Mouse (Mus musculus): Measurements from ENCODE around the gene 2210408I21Rik. TPM values are rescaled to one million over a fixed set of nuclear protein-coding genes. Genes with fewer than 3 reads are reported as not detected.

Gene 2210408I21Rik
- polyA plus RNA-seq, 1 experiment = not detected

- no peaks in the 10 kb centered on the region for H3K9me3 ChIP-seq
- TF ChIP-seq GATA1 (IDR thresholded peaks at IDR 0.05; ENCODE audit: borderline replicate concordance, low read length) (no peak), FLI1 (IDR thresholded peaks at IDR 0.05; ENCODE audit: low read length) (no peak)
- no peaks in the 10 kb centered on the region for H3K27me3 ChIP-seq (replicated peaks)
- no peaks in the 10 kb centered on the region for H3K36me3 ChIP-seq (replicated peaks; ENCODE audit: low read length)
- no peaks in the 10 kb centered on the region for H3K4me1 ChIP-seq
- H3K4me3 ChIP-seq (replicated peaks) = no peak overlapping the region
These were observed 250.7 kb downstream of the 2210408I21Rik start for GRCm38 (mm10) chr13:77386001-77386400.

GRCm38 (mm10) chr13:77388148-77388547 is 252.8 kb downstream of the 2210408I21Rik start:
- no peak for TF ChIP-seq FLI1 (IDR thresholded peaks at IDR 0.05; ENCODE audit: low read length)
- no peak for TF ChIP-seq GATA1 (IDR thresholded peaks at IDR 0.05; ENCODE audit: borderline replicate concordance, low read length)
- Histone ChIP-seq H3K4me3 (replicated peaks) (no peak overlapping the region), H3K9me3 (no peaks in the 10 kb centered on the region), H3K4me1 (no peaks in the 10 kb centered on the region), H3K36me3 (replicated peaks; ENCODE audit: low read length) (no peaks in the 10 kb centered on the region), H3K27me3 (replicated peaks) (no peaks in the 10 kb centered on the region)

- Histone ChIP-seq H3K36me3 (replicated peaks; ENCODE audit: low read length) (no peaks in the 10 kb centered on the region), H3K27me3 (replicated peaks) (no peaks in the 10 kb centered on the region), H3K9me3 (no peaks in the 10 kb centered on the region), H3K4me1 (no peaks in the 10 kb centered on the region), H3K4me3 (replicated peaks) (no peak overlapping the region)
- TF ChIP-seq GATA1 (IDR thresholded peaks at IDR 0.05; ENCODE audit: borderline replicate concordance, low read length) (no peak), FLI1 (IDR thresholded peaks at IDR 0.05; ENCODE audit: low read length) (no peak)
These were observed 253.9 kb downstream of the 2210408I21Rik start for GRCm38 (mm10) chr13:77389209-77389608.

DNA sequence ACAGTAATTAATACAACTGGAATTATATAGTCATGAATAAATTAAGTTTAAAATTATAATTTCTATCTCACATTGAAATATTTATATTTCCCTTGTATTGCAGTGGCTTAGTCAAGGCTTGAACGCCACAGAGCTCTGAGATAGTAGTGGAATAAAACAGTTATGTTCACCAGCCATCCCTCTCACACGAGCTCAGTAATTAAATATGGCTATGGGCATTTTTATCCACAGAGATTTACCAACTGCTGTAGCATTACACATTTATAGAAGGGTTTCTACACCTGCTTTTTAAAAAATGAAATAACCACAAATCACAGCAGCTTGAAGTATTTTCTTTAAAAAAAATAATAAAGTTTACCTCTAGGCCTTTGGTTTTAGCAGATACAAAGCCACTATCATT is 261.0 kb downstream of the 2210408I21Rik start:
- Histone ChIP-seq H3K27me3 (replicated peaks) (no peaks in the 10 kb centered on the region), H3K36me3 (replicated peaks; ENCODE audit: low read length) (no peaks in the 10 kb centered on the region), H3K4me1 (no peaks in the 10 kb centered on the region), H3K4me3 (replicated peaks) (no peak overlapping the region), H3K9me3 (no peaks in the 10 kb centered on the region)
- TF ChIP-seq FLI1 (IDR thresholded peaks at IDR 0.05; ENCODE audit: low read length) (no peak), GATA1 (IDR thresholded peaks at IDR 0.05; ENCODE audit: borderline replicate concordance, low read length) (no peak)

DNA sequence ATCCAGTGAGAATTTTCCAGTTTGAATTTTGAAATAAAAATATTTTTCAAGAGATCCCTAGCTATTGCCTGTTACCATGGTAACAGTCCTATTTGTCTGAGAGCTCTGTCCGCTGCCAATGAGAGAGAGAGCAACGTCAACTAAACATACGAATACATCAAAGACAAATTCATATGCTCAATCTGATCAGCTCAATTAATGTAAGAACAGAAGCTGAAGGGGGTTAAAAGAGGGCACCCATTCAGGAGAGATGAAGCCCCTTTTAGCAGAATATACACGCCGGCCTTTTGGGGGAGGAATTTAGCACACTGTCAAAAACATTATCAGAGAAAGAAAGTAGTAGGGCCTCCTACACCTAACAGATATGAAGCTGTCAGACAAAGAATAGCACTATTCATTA is 261.6 kb downstream of the 2210408I21Rik start:
- TF ChIP-seq GATA1 (IDR thresholded peaks at IDR 0.05; ENCODE audit: borderline replicate concordance, low read length) (no peak), FLI1 (IDR thresholded peaks at IDR 0.05; ENCODE audit: low read length) (no peak)
- Histone ChIP-seq H3K4me3 (replicated peaks) (no peak overlapping the region), H3K4me1 (no peaks in the 10 kb centered on the region), H3K27me3 (replicated peaks) (no peaks in the 10 kb centered on the region), H3K36me3 (replicated peaks; ENCODE audit: low read length) (no peaks in the 10 kb centered on the region), H3K9me3 (no peaks in the 10 kb centered on the region)

DNA sequence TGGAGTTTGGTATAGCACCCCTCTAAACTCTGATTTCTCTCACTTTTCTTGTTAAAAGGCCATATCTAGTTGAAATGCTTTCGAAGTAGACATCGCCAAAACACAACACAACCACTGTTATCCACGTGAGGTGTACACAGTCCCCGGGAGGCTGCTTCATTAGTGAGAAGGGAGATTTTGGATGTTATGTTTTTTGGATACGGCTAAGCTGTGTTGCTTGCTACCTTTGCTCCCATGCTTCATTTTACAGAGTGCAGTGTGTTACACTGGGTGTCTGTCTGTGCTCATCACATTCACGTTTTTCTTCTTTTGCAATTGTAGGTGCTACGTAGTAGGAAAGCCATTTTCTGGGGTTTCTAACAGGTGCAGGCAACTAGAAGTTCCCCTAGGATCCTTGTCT is 262.3 kb downstream of the 2210408I21Rik start:
- Histone ChIP-seq H3K36me3 (replicated peaks; ENCODE audit: low read length) (no peaks in the 10 kb centered on the region), H3K4me1 (no peaks in the 10 kb centered on the region), H3K4me3 (replicated peaks) (no peak overlapping the region), H3K9me3 (no peaks in the 10 kb centered on the region), H3K27me3 (replicated peaks) (no peaks in the 10 kb centered on the region)
- TF ChIP-seq FLI1 (IDR thresholded peaks at IDR 0.05; ENCODE audit: low read length) = no peak
- TF ChIP-seq GATA1 (IDR thresholded peaks at IDR 0.05; ENCODE audit: borderline replicate concordance, low read length) = no peak

GRCm38 (mm10) chr13:77398477-77398876 is 263.1 kb downstream of the 2210408I21Rik start:
- H3K27me3 ChIP-seq (replicated peaks) = no peaks in the 10 kb centered on the region
- H3K9me3 ChIP-seq = no peaks in the 10 kb centered on the region
- TF ChIP-seq FLI1 (IDR thresholded peaks at IDR 0.05; ENCODE audit: low read length) = no peak
- no peaks in the 10 kb centered on the region for H3K36me3 ChIP-seq (replicated peaks; ENCODE audit: low read length)
- no peak overlapping the region for H3K4me3 ChIP-seq (replicated peaks)
- no peaks in the 10 kb centered on the region for H3K4me1 ChIP-seq

GRCm38 (mm10) chr13:77400762-77401161 is 265.4 kb downstream of the 2210408I21Rik start:
- TF ChIP-seq GATA1 (IDR thresholded peaks at IDR 0.05; ENCODE audit: borderline replicate concordance, low read length) = no peak
- no peak for TF ChIP-seq FLI1 (IDR thresholded peaks at IDR 0.05; ENCODE audit: low read length)
- no peaks in the 10 kb centered on the region for H3K4me1 ChIP-seq
- H3K4me3 ChIP-seq (replicated peaks) = no peak overlapping the region

GRCm38 (mm10) chr13:77408530-77408929 is 273.2 kb downstream of the 2210408I21Rik start:
- Histone ChIP-seq H3K9me3 (no peaks in the 10 kb centered on the region), H3K27me3 (replicated peaks) (no peaks in the 10 kb centered on the region), H3K4me1 (no peaks in the 10 kb centered on the region), H3K4me3 (replicated peaks) (no peak overlapping the region), H3K36me3 (replicated peaks; ENCODE audit: low read length) (no peaks in the 10 kb centered on the region)
- no peak for TF ChIP-seq GATA1 (IDR thresholded peaks at IDR 0.05; ENCODE audit: borderline replicate concordance, low read length)

More at GRCm38 (mm10) chr13:77400762-77401161, 265.4 kb downstream of the 2210408I21Rik start:
- no peaks in the 10 kb centered on the region for H3K36me3 ChIP-seq (replicated peaks; ENCODE audit: low read length)
- H3K9me3 ChIP-seq = no peaks in the 10 kb centered on the region
- no peaks in the 10 kb centered on the region for H3K27me3 ChIP-seq (replicated peaks)

DNA sequence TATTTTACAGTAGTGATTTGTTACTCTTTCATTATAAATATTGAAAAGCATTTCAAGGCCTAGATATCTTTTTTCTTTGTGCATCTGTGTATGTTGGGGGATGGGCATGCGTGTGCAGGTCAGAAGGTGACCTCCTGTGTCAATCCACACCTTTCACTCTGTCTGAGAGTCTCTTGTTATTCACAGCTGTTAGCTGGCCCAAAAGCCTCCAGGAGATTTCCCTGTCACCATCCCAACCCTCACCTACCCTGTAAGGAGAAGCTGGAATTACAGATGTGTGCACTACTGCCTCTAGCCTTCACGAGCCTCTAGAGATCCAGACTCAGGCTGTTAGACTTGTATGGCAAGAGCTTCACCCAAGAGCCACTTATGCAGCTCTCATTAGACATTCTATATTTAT is 274.5 kb downstream of the 2210408I21Rik start:
- Histone ChIP-seq H3K9me3 (no peaks in the 10 kb centered on the region), H3K4me3 (replicated peaks) (no peak overlapping the region), H3K27me3 (replicated peaks) (no peaks in the 10 kb centered on the region), H3K36me3 (replicated peaks; ENCODE audit: low read length) (no peaks in the 10 kb centered on the region), H3K4me1 (no peaks in the 10 kb centered on the region)
- no peak for TF ChIP-seq GATA1 (IDR thresholded peaks at IDR 0.05; ENCODE audit: borderline replicate concordance, low read length)
- no peak for TF ChIP-seq FLI1 (IDR thresholded peaks at IDR 0.05; ENCODE audit: low read length)

DNA sequence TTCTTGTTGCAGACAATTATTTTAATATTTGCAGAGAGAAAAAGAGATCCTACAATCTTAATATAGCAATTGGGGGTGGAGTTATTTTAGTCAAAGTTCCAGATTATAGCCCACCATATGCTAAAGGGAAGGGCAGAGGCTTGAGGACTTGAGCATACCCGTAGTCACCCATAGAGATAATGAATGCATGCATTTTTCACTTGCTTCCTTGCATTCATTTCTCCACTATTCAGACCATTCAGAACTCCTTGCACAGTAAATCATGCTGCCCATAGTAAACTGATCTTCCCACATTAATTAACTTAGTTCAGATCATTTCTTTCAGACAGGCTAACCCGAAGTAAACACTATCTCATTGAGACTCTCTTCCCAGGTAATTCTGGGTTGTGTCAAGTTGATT is 277.5 kb downstream of the 2210408I21Rik start:
- Histone ChIP-seq H3K27me3 (replicated peaks) (no peaks in the 10 kb centered on the region), H3K4me3 (replicated peaks) (no peak overlapping the region), H3K9me3 (peaks cover 2% of the 10 kb centered on the region), H3K36me3 (replicated peaks; ENCODE audit: low read length) (no peaks in the 10 kb centered on the region), H3K4me1 (no peaks in the 10 kb centered on the region)
- TF ChIP-seq FLI1 (IDR thresholded peaks at IDR 0.05; ENCODE audit: low read length) (no peak), GATA1 (IDR thresholded peaks at IDR 0.05; ENCODE audit: borderline replicate concordance, low read length) (no peak)
